Mouse (Mus musculus) neural tube, embryonic 11.5 days (tissue): Measurements from ENCODE around the gene Adm. TPM values are rescaled to one million over a fixed set of nuclear protein-coding genes. Genes with fewer than 3 reads are reported as not detected.
A peak's percentile ranks its signal among the peaks of the same experiment; 100 is the strongest.
"Not testable (repeated sequence)": the region's sequence is repeated elsewhere in the genome, so short reads cannot be mapped to it uniquely, and the experiment has no call there.

Experiments used
- ATAC-seq: fragments of 200-750 bp; cut with Nextera tagmentation; 2 replicates; pipeline ENCODE4 v1.8.0; 2017; ENCODE audit warnings: moderate number of reproducible peaks, mild to moderate bottlenecking, moderate TSS enrichment, moderate library complexity; ENCODE audit not compliant: insufficient read depth, low FRiP score, low TSS enrichment
- DNase-seq: peaks from one replicate; pipeline ENCODE4 v3.0.0-alpha.2; 2015; ENCODE audit warnings: low spot score
- H3K27ac ChIP-seq: fragments of 300-500 bp; sonication (generic); 2 replicates; pipeline ENCODE4 v1.5.1; 2014; ENCODE audit warnings: low read depth, mild to moderate bottlenecking, low read length
- H3K27me3 ChIP-seq: fragments of 300-500 bp; sonication (generic); 2 replicates; pipeline ENCODE4 v1.6.1; 2014; ENCODE audit warnings: mild to moderate bottlenecking, low read length, mixed read lengths; ENCODE audit not compliant: control insufficient read depth, insufficient read depth
- H3K36me3 ChIP-seq: fragments of 300-500 bp; sonication (generic); 2 replicates; pipeline ENCODE4 v1.6.1; 2014; ENCODE audit warnings: mild to moderate bottlenecking, low read length, moderate library complexity, mixed read lengths; ENCODE audit not compliant: control insufficient read depth, insufficient read depth
- H3K4me1 ChIP-seq: fragments of 300-500 bp; sonication (generic); 2 replicates; pipeline ENCODE4 v1.6.1; 2014; ENCODE audit warnings: low read length, mixed read lengths; ENCODE audit not compliant: control insufficient read depth, insufficient read depth
- H3K4me2 ChIP-seq: fragments of 300-500 bp; sonication (generic); 2 replicates; pipeline ENCODE4 v1.6.1; 2014; ENCODE audit warnings: low read depth, mild to moderate bottlenecking, moderate library complexity
- H3K4me3 ChIP-seq: fragments of 300-500 bp; sonication (generic); 2 replicates; pipeline ENCODE4 v1.5.1; 2014; ENCODE audit warnings: low read depth, low read length
- H3K9ac ChIP-seq: fragments of 300-500 bp; sonication (generic); 2 replicates; pipeline ENCODE4 v1.6.1; 2014; ENCODE audit warnings: mild to moderate bottlenecking, low read length
- H3K9me3 ChIP-seq: fragments of 300-500 bp; sonication (generic); 2 replicates; pipeline ENCODE4 v1.6.1; 2016; ENCODE audit warnings: low read length; ENCODE audit not compliant: control insufficient read depth
- WGBS: fragments of 180-500 bp; shearing (Covaris S2); extraction: QIAGEN DNeasy Blood & Tissue Kit; methylation state at CpG from one replicate; pipeline ENCODE4 v1.1.7; 2014; 5-methylcytosine and 5-hydroxymethylcytosine counted together
- polyA plus RNA-seq: library from polyadenylated mRNA; unstranded; fragments of >200 nt; fragmentation: Nextera tagmentation; extraction: Ambion mirVana; gene quantifications from 2 replicates; pipeline ENCODE4 v1.2.1, GENCODE M21; 2014

The Adm gene
- polyA plus RNA-seq, result 2.2 and 3.4 TPM in 2 replicates

- H3K27ac ChIP-seq, result no peak within 1 kb of the TSS
- peak within 1 kb of the TSS; percentile 8 for H3K9ac ChIP-seq
- ATAC-seq (no peak), DNase-seq (peak; percentile 74)
- 1% methylated on average over 30 of the region's 30 CpGs for WGBS
- no peaks in the 10 kb centered on the region for H3K9me3 ChIP-seq
- no peaks in the 10 kb centered on the region for H3K36me3 ChIP-seq
- peaks cover 22% of the 10 kb centered on the region for H3K4me1 ChIP-seq
- H3K4me3 ChIP-seq, result peak within 1 kb of the TSS; percentile 37
- peak within 1 kb of the TSS; percentile 78 for H3K4me2 ChIP-seq
- peaks cover 52% of the 10 kb centered on the region for H3K27me3 ChIP-seq
Observed at GRCm38 (mm10) chr7:110627486-110628272, at the start of gene Adm. TSS of gene Adm (plus strand) at chr7:110627661.

DNA sequence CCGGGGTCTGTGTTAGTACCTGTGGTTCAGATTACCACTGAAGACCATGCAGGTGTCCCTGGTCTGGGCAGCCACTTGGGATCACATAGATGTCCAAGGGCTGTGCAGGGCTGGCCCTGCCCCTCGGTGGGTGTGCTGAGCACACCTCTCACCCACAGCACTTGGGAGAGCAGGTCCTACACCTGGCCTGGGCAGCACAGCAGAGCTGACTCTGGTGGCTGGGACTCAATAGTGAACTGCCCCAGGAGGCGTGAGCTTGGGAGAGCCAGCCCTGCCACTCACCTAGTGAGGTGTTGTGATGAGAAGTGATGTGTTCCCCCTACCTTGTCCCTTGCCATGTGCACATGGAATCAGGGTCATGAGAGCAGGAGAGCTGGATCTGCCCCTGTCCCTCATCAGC is 43.8 kb upstream of the Adm start:
- WGBS, result 97% methylated on average over 3 of the region's 3 CpGs
- no peaks in the 10 kb centered on the region for H3K4me1 ChIP-seq
- H3K4me2 ChIP-seq, result no peak overlapping the region
- DNase-seq, result no peak
- no peak overlapping the region for H3K9ac ChIP-seq
- no peak overlapping the region for H3K4me3 ChIP-seq
- no peak for ATAC-seq
- H3K27me3 ChIP-seq, result no peaks in the 10 kb centered on the region
- no peak overlapping the region for H3K27ac ChIP-seq
- H3K36me3 ChIP-seq, result no peaks in the 10 kb centered on the region
- no peaks in the 10 kb centered on the region for H3K9me3 ChIP-seq

GRCm38 (mm10) chr7:110584159-110584558 is 43.3 kb upstream of the Adm start:
- DNase-seq, result no peak
- WGBS, result 73% methylated on average over 2 of the region's 2 CpGs

DNA sequence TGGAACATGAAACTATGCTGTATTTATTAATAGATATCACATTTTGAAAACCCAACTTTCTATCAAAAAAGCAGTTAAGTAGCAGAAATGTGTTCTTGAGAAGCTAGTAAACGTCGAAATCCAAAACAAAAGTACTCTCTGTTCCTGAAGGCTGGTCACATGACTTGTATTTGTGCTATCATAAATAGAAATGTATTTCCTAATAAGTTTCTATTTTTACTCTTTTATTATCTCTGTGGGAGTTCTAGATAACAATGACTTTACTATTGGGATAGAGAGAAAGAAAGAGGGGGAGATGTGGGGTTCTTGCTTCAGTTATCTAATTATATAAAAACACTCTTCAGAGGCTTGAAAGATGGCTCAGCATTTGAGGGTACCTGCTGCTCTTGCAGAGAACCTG is 42.2 kb upstream of the Adm start:
- Histone ChIP-seq H3K27me3 (no peaks in the 10 kb centered on the region), H3K27ac (no peak overlapping the region), H3K9me3 (no peaks in the 10 kb centered on the region), H3K36me3 (no peaks in the 10 kb centered on the region), H3K4me2 (no peak overlapping the region), H3K4me3 (no peak overlapping the region), H3K4me1 (no peaks in the 10 kb centered on the region), H3K9ac (no peak overlapping the region)
- DNase-seq (no peak), ATAC-seq (no peak)
- 89% methylated on average over 2 of the region's 2 CpGs for WGBS

More at GRCm38 (mm10) chr7:110584159-110584558, 43.3 kb upstream of the Adm start:
- Histone ChIP-seq H3K4me2 (no peak overlapping the region), H3K9me3 (no peaks in the 10 kb centered on the region), H3K27ac (no peak overlapping the region), H3K27me3 (no peaks in the 10 kb centered on the region), H3K4me1 (no peaks in the 10 kb centered on the region), H3K4me3 (no peak overlapping the region), H3K36me3 (no peaks in the 10 kb centered on the region), H3K9ac (no peak overlapping the region)
- no peak for ATAC-seq

DNA sequence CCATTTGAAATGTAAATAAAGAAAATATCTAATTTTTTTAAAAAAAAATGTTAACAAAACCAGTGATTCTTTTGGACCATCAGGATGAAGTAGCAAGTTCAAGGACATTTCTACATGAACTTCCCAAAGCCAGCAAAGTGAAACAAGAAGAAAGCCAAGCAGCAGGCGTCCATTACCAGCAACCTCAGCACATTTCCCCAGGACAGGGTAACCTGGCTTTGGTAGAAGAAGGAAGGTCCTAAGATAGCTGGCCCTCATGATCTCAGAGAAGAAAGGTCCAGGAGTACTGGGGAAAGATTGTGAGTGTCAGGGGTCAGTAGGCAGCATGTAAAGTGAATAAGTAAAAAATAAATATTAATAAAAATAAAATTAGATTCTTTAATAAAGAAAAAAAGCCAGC is 39.7 kb upstream of the Adm start:
- DNase-seq (no peak), ATAC-seq (no peak)
- Histone ChIP-seq H3K4me3 (no peak overlapping the region), H3K9ac (no peak overlapping the region), H3K9me3 (no peaks in the 10 kb centered on the region), H3K27ac (no peak overlapping the region), H3K27me3 (no peaks in the 10 kb centered on the region), H3K4me1 (no peaks in the 10 kb centered on the region), H3K4me2 (no peak overlapping the region), H3K36me3 (no peaks in the 10 kb centered on the region)
- WGBS, result 83% methylated on average over 1 of the region's 1 CpGs

- ATAC-seq, H3K9ac ChIP-seq, H3K36me3 ChIP-seq, H3K27me3 ChIP-seq, H3K4me2 ChIP-seq, H3K4me1 ChIP-seq, DNase-seq, H3K4me3 ChIP-seq, H3K9me3 ChIP-seq, H3K27ac ChIP-seq: not testable (repeated sequence)
- WGBS, result 93% methylated on average over 3 of the region's 3 CpGs
Observed at GRCm38 (mm10) chr7:110593991-110594390, 33.5 kb upstream of the Adm start.

DNA sequence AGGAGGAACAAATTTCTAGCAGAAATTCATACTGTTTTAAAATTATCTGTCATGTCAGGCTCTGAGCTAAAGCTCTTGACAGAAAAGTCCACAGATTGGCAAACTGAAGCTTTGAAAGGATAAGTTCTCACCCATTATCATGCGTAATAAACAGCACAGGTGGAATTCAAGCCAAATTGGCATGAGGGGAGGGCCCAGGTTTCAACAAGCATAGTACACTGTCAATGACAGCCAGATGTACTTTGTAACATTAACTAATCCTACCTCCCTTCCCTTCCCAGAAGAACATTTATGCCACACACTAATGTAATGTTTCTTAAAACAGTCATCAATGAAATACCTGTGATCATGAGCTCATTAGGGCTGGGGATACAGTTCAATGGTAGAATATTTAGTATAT is 30.3 kb upstream of the Adm start:
- Histone ChIP-seq H3K27me3 (no peaks in the 10 kb centered on the region), H3K4me2 (no peak overlapping the region), H3K4me1 (no peaks in the 10 kb centered on the region), H3K9ac (no peak overlapping the region), H3K27ac (no peak overlapping the region), H3K36me3 (no peaks in the 10 kb centered on the region), H3K9me3 (no peaks in the 10 kb centered on the region), H3K4me3 (no peak overlapping the region)
- 98% methylated on average over 1 of the region's 1 CpGs for WGBS
- ATAC-seq (no peak), DNase-seq (no peak)

DNA sequence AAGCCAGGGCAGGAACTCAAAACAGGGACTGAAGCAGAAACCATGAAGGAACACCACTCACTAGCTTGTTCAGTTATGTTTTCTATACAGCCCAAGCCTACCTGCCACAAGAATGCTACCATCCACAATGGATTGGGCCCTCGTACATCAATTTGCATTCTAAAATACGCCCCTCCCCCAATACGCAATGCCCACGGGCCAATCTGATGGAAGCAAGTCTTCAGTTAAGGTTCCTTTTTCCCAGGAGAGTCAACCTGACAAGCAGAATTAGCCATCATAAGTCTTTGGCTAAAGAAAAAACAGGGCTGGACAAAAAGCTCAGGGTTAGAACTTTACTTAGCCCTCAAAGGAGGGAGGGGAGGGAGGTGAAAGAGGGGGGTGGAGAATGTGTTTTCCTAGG is 22.0 kb upstream of the Adm start:
- H3K4me3 ChIP-seq, result no peak overlapping the region
- H3K9ac ChIP-seq, result no peak overlapping the region
- no peaks in the 10 kb centered on the region for H3K27me3 ChIP-seq
- H3K4me1 ChIP-seq, result no peaks in the 10 kb centered on the region
- DNase-seq (no peak), ATAC-seq (no peak)
- no peak overlapping the region for H3K27ac ChIP-seq
- no peaks in the 10 kb centered on the region for H3K9me3 ChIP-seq
- no peaks in the 10 kb centered on the region for H3K36me3 ChIP-seq
- H3K4me2 ChIP-seq, result no peak overlapping the region
- WGBS, result 76% methylated on average over 4 of the region's 4 CpGs

GRCm38 (mm10) chr7:110606906-110607305 is 20.6 kb upstream of the Adm start:
- Histone ChIP-seq H3K27ac (no peak overlapping the region), H3K4me1 (no peaks in the 10 kb centered on the region), H3K4me2 (no peak overlapping the region), H3K9me3 (no peaks in the 10 kb centered on the region), H3K27me3 (no peaks in the 10 kb centered on the region), H3K4me3 (no peak overlapping the region), H3K9ac (no peak overlapping the region), H3K36me3 (no peaks in the 10 kb centered on the region)
- ATAC-seq (no peak), DNase-seq (no peak)
- 88% methylated on average over 1 of the region's 1 CpGs for WGBS
